Mouse (Mus musculus): Measurements from ENCODE around the gene Fabp7. TPM values are rescaled to one million over a fixed set of nuclear protein-coding genes. Genes with fewer than 3 reads are reported as not detected.

Fabp7 gene
- 100 to 1,000 TPM; 348 to 421 TPM for total RNA-seq (2021)

GRCm38 (mm10) chr10:57784876-57785150 is at the start of gene Fabp7:
Gene Fabp7, plus strand, starts transcription at chr10:57784881.
- DNase-seq (ENCODE audit: extremely low spot score in 1 of 2, low spot score in 2 of 2): no peak
- intact Hi-C loops (cut with DNase I): loop anchor here (5.0 kb wide), 1 partner anchor 38 kb away; no protein-coding TSS in a partner anchor

DNA sequence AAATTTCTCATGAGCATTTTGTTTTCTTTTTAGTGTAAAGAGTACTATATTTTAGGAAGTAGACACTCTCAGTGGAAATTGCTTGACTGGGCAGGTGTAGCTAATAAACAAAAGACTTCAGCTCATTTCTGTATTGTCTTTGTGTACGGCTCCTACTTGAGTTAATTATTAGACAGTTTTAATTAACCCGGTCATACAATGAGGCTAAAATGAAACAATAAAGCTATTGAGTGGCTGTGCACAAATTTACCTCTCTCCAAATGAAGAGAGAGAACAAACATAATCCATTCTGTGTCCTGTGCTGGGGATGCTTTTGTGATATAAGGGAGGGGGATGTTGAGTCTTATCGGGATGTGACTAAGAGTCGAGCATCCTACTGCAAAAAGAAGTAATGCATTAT is 43.9 kb upstream of the Fabp7 start:
- no peak for DNase-seq (ENCODE audit: extremely low spot score in 1 of 2, low spot score in 2 of 2)
- intact Hi-C loops (cut with DNase I): loop anchor here (10.0 kb wide), 2 partner anchors 206 to 276 kb away; partner anchors contain the start of gene Serinc1

GRCm38 (mm10) chr10:57741351-57741750 is 43.3 kb upstream of the Fabp7 start:
- intact Hi-C loops (cut with DNase I): loop anchor here (10.0 kb wide), 2 partner anchors 207 to 277 kb away; partner anchors contain the start of gene Serinc1
- DNase-seq (ENCODE audit: extremely low spot score in 1 of 2, low spot score in 2 of 2): no peak

DNA sequence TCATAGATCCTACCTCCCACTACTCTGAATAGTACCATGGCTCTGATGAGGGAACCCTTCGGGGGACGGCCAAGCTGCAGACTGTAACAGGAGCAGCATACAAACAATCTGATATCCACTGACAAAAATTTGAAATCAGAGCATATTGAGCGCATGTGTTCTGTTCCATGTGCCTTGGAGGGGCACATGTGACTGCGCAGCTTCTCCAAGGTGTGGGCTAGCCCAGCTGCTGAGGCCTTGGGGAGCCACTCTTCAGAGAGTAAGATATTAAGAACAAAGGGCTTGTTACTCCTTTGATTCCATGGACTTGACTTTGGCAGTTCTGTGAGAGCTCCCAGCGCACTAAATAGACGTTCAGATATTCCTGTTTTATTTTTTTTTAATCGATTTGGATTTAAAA is 41.6 kb upstream of the Fabp7 start:
- no peak for DNase-seq (ENCODE audit: extremely low spot score in 1 of 2, low spot score in 2 of 2)
- intact Hi-C loops (cut with DNase I): loop anchor here (2.0 to 10.0 kb wide), 3 partner anchors 100 to 278 kb away; partner anchors contain the start of gene Serinc1

DNA sequence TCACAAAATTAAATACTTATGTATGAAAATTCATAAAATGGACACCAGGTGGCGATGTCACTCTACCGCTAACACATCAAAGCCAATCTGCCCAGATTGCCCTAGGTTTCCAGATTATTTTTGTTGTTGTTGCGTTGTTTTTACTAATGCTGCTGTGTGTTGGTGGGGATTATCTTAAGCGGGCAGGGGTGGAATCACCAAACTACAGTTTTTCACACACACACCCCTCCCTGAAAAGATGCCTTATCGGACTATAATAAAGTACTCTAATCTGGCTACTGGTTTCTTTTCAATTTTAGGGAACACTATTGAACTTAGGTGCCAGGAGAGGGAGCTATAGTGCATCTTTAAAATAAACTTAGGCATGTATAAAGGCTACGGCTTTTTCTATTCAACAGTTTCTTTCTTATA is 41.1 kb upstream of the Fabp7 start:
- intact Hi-C loops (cut with DNase I): loop anchor here (2.0 to 10.0 kb wide), 4 partner anchors 53 to 279 kb away; partner anchors contain the start of gene Serinc1
- peak; percentile 21 to 52 for DNase-seq (ENCODE audit: extremely low spot score in 1 of 2, low spot score in 2 of 2)

- intact Hi-C loops (cut with DNase I): loop anchor here (2.0 to 10.0 kb wide), 3 partner anchors 53 to 279 kb away; partner anchors contain the start of gene Serinc1
- DNase-seq (ENCODE audit: extremely low spot score in 1 of 2, low spot score in 2 of 2): peak; percentile 19 to 36
Observed at GRCm38 (mm10) chr10:57744128-57744765, 40.4 kb upstream of the Fabp7 start.

DNA sequence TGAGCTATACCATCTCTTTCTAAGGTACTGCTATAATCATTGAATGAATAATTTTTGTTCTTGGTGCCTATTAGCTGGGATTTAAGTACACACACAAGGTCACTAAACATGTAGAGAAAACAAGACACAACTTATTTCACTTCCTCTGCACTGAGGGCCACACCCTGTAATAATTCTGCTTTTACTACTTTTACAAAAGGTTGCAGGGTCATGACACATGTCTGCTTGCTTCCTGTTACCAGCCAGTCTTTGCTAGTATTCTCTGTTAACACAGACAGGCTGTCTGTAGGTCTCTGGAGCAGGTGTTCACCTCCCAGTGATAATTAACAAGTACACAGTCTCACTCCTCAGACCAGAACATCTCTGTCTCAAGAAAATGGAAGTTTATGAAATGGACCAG is 39.2 kb upstream of the Fabp7 start:
- intact Hi-C loops (cut with DNase I): loop anchor here (2.0 to 10.0 kb wide), 4 partner anchors 37 to 281 kb away; partner anchors contain the start of genes Fabp7 and Serinc1
- DNase-seq (ENCODE audit: extremely low spot score in 1 of 2, low spot score in 2 of 2): no peak

DNA sequence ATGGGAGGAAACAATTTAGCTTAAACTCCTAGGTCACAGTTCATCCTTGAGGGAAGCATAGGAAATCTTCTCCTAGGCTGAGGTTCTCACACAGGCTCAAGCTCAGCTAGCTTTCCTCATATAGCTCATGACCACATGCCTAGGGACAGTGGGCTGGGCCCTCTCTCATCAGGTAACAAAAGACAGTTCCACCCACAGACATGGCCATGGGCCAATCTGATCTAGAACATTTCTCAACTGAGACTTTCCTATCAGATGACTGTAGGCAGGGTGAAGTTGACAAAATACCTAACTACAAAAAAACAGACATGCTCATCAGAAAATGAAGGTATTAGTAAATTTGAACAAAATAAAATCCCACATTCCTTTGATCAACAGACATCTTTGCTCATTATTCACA is 37.6 kb upstream of the Fabp7 start:
- no peak for DNase-seq (ENCODE audit: extremely low spot score in 1 of 2, low spot score in 2 of 2)
- intact Hi-C loops (cut with DNase I): loop anchor here (5.0 to 10.0 kb wide), 3 partner anchors 35 to 282 kb away; partner anchors contain the start of genes Fabp7 and Serinc1

DNA sequence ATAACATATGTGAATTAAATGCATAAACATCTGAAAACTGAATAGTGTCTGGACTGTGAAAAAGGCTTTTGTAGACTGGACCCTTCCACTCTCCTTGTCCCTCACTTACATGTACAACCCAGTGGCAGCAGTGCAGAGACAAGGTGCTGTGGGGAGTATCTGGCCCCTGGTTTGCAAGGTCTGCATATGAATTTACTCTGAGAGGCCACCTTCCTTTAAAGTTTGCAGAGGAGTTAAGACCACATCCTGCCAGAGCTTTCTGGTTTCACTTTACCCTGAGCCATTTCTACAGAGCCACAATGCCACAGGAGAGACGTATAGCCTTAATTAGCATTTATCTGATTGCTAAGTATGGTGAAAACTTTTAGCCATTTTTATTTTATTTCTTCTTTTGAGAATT is 31.3 kb upstream of the Fabp7 start:
- intact Hi-C loops (cut with DNase I): no loop called here
- DNase-seq (ENCODE audit: extremely low spot score in 1 of 2, low spot score in 2 of 2): no peak

DNA sequence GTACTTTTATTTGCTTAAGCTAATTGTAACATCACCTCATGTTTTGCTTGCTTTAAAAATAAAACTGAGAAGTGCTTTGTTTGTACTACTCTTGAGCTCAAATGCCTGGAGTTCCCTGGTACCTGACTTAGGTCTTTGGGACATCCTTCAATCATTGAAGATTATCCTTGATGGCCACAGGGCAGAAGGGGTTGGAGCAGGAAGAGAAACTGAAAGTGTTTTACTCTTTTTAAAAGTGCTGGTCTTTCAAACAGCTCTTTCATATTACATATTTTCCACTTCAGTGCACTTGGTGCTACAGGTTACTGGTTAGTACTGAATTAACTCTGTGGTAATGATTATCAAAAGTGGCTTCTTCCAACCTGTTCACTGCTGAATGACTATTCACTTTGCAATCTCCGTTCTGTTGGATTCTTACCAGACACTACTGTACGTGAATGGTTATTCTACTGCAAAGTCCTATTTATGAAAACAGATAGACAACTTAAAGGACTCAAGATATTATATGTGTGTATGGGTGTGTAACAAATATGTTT is 29.4 kb upstream of the Fabp7 start:
- intact Hi-C loops (cut with DNase I): no loop called here
- DNase-seq (ENCODE audit: extremely low spot score in 1 of 2, low spot score in 2 of 2): no peak

DNA sequence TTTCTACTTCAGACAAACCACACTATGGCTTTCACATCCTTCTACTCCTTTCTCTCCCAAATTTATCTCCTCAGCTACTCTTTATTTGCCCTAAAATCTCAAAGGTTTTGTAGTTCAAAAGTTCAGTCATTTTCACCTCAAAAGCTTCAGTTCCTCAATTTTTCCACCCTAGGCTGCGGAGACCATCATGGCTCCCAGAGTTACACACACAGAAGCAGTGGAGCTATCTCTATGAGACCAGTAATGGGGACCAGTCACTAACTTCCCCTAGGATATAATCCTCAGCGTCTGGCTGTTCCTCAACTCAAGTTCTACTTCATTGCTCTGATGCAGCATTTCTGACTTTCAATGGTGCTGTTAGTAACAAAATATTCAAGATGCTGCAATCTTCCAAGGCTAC is 25.7 kb upstream of the Fabp7 start:
- intact Hi-C loops (cut with DNase I): no loop called here
- no peak for DNase-seq (ENCODE audit: extremely low spot score in 1 of 2, low spot score in 2 of 2)

- no peak for DNase-seq (ENCODE audit: extremely low spot score in 1 of 2, low spot score in 2 of 2)
- intact Hi-C loops (cut with DNase I): no loop called here
Observed at GRCm38 (mm10) chr10:57760694-57761093, 24.0 kb upstream of the Fabp7 start.

DNA sequence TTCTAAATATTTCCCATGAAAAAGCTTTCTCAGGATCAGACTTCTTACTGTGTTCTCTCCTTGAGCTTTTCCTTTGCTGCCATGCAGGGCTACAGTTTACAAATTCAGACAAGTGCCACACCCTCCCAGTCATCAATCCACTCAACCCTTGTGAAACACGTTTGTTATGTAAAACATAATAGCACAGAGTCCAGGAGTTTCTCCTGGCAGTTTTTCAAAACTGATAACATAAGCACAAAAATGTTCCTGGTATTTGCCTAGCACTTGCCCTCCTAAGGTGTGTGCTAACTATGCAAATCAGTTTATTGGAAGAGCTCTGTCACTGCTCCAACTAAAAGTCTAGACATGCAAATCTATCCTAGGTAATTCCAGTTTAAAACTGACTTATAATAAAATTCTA is 21.6 kb upstream of the Fabp7 start:
- intact Hi-C loops (cut with DNase I): no loop called here
- no peak for DNase-seq (ENCODE audit: extremely low spot score in 1 of 2, low spot score in 2 of 2)

DNA sequence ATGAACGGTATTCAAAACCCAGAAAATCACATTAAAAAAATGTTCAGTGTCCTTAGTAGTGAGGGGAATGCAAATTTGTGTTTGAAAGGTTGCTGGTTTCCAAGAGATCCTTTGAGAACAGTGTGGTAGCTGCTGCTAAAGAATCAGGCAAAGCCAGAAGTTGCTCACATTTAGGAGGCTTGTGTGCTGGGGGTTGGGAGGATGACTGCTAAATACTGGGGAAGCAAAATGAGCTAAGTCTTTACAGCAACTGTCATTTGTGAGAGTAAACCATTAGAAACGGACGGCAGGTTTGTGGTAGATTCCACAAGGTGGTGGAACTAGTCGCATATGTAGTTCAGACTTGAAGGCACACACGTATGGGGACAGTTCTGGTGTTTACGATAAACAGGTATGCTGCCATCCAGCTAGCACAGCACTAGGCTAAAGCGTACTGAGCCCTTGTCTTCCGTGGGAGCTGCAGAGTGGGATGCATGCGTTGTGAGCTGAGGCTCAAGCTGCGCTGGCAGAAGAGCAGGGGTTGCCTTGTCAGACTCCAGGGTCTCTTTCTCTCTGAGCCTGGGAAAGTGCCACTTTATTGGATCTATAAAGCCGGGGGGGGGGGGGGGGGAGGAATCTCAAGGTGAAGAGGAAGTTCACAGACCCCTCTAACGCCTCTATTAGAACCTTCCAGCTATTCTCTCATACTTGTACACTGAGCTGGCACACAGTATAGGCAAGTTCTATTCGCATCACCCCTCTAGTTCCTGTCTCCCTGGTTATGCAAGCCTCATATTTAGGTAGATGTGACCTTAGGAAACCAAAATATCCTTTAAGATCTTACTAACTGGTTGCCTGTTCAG is 1.2 kb upstream of the Fabp7 start:
- peak; percentile 27 to 49 for DNase-seq (ENCODE audit: extremely low spot score in 1 of 2, low spot score in 2 of 2)
- intact Hi-C loops (cut with DNase I): loop anchor here (5.0 kb wide), 1 partner anchor 36 kb away; no protein-coding TSS in a partner anchor

- DNase-seq (ENCODE audit: extremely low spot score in 1 of 2, low spot score in 2 of 2): peak; percentile 93 to 94
- intact Hi-C loops (cut with DNase I): loop anchor here (5.0 kb wide), 1 partner anchor 37 kb away; no protein-coding TSS in a partner anchor
Observed at GRCm38 (mm10) chr10:57784131-57784875, 378 bp upstream of the Fabp7 start.

GRCm38 (mm10) chr10:57785552-57785951 is 871 bp downstream of the Fabp7 start:
- intact Hi-C loops (cut with DNase I): no loop called here

GRCm38 (mm10) chr10:57792957-57793356 is 8.3 kb downstream of the Fabp7 start:
- intact Hi-C loops (cut with DNase I): loop anchor here (5.0 kb wide), 1 partner anchor 44 kb away; no protein-coding TSS in a partner anchor

More at GRCm38 (mm10) chr10:57785552-57785951, 871 bp downstream of the Fabp7 start:
- no peak for DNase-seq (ENCODE audit: extremely low spot score in 1 of 2, low spot score in 2 of 2)

GRCm38 (mm10) chr10:57794018-57794417 is 9.3 kb downstream of the Fabp7 start, which contains the start of gene Smpdl3a:
Gene Smpdl3a, plus strand, starts transcription at chr10:57794335.
- intact Hi-C loops (cut with DNase I): loop anchor here (5.0 kb wide), 1 partner anchor 43 kb away; no protein-coding TSS in a partner anchor
- no peak for DNase-seq (ENCODE audit: extremely low spot score in 1 of 2, low spot score in 2 of 2)

More at GRCm38 (mm10) chr10:57792957-57793356, 8.3 kb downstream of the Fabp7 start:
- no peak for DNase-seq (ENCODE audit: extremely low spot score in 1 of 2, low spot score in 2 of 2)
